Comparison of ENCODE assay signal across 27 mouse cellular contexts in the genomic region with DNA sequence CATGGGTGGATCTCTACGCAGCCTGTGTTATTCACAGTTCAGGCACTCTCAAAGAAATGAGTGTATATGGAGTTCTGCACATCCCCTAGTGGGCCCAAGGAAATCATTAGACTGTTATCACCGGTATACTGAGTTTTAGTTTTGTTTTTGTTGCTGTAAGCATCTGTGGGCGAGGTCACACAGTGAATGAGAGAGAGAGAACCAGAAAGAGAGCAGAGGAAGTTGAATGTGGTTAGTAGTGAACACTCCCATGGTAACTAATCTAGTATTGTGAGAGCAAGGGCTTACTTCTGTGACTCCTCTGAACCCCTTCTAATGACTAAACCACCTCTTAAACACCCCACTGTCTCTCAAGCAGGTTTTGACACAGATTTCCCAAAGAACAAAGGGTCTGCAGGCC. TPM values are rescaled to one million over a fixed set of nuclear protein-coding genes. Genes with fewer than 3 reads are reported as not detected.
DNase-seq lines count a peak whose midpoint lies in the region; ATAC-seq and TF ChIP-seq lines count a peak whose summit lies in the region.
"Had no signal": no experiment of that assay in that cellular context is flagged by ENCODE, and none has a peak within 500 bp of the region (broad histone marks: within the 10 kb centered on the region; RNA-seq: fewer than 3 reads in every experiment).

No protein-coding gene starts in this region.

- peak; percentile 16 for DNase-seq in CD4-positive helper T cell, adult 2 months (ENCODE audit: low read depth, low spot score)
- DNase-seq in cerebellum, adult 11 months: no peak
- no peak for DNase-seq in layer of hippocampus, postnatal 14 days (ENCODE audit: low spot score in 2 of 2)
- no peak for DNase-seq in gastrocnemius, adult 2 months
- DNase-seq: adrenal gland, adult 2 months; adrenal gland, postnatal 14 days; B cell, adult 2 months; cerebellum, adult 18-20 months; cerebellum, adult 9-11 months; cerebellum, postnatal 25 days; gastrocnemius, postnatal 10 days; gastrocnemius, postnatal 36 days; heart, postnatal 10 days; heart, postnatal 36 days; kidney, adult 2 months had no signal

- H3K27ac ChIP-seq in gastrocnemius, adult 2 months: no peak overlapping the region
- H3K27ac ChIP-seq: embryonic facial prominence, embryonic 12.5 days; embryonic facial prominence, embryonic 15.5 days; heart, embryonic 15.5 days; hindbrain, embryonic 10.5 days; hindbrain, embryonic 13.5 days had no signal

- peak; percentile 68 for ATAC-seq in CD4-positive, CD25-positive, alpha-beta regulatory T cell, adult 4 months
- ATAC-seq in inflammation-experienced regulatory T-cells, adult 6 months: peak; percentile 74
- ATAC-seq: forebrain, embryonic 14.5 days; hindbrain, embryonic 16.5 days; intestine, postnatal 0 days; Patski had no signal

- intact Hi-C loops in gastrocnemius, adult 2 months (cut with DNase I): no loop called here

- H3K4me3 ChIP-seq in gastrocnemius, adult 2 months: no peak overlapping the region
- H3K4me3 ChIP-seq: embryonic facial prominence, embryonic 12.5 days; embryonic facial prominence, embryonic 15.5 days; heart, embryonic 15.5 days; hindbrain, embryonic 10.5 days; hindbrain, embryonic 13.5 days had no signal

- no peak for TF ChIP-seq CTCF in gastrocnemius, adult 2 months (IDR thresholded peaks at IDR 0.05)

RNA-seq across cellular contexts. Expression of gene Kif5c, which starts 2.3 kb away (rescaled TPM):
- polyA plus RNA-seq in CD4-positive, CD25-positive, alpha-beta regulatory T cell, adult 4 months (2017; shearing (Covaris generic)): 1 to 10 TPM; 2.0 to 2.1 TPM
- 1 to 10 TPM; 2.5 to 3.1 (median 2.6) TPM for polyA plus RNA-seq in inflammation-experienced regulatory T-cells, adult 6 months (2017; shearing (Covaris generic))
- total RNA-seq in layer of hippocampus, postnatal 14 days (2021): 100 to 1,000 TPM; 557 to 563 TPM
- total RNA-seq in gastrocnemius, adult 2 months (2021): under 1 TPM; 0.10 to 0.20 TPM
- total RNA-seq: granulocyte monocyte progenitor cell, adult 5-6 weeks had no signal

Comparison
In these comparisons a context has a peak if more than half of its experiments do, and no peak if none do; other contexts are left out.
1. RNA of gene Kif5c, which starts 2.3 kb away (total RNA-seq): 557 to 563 TPM in layer of hippocampus, postnatal 14 days; 0.10 to 0.20 TPM in gastrocnemius, adult 2 months; every median in the first group is over 100 times any median in the second.